Mouse (Mus musculus): ENCODE data around the gene Lefty1. TPM values are rescaled to one million over a fixed set of nuclear protein-coding genes. Genes with fewer than 3 reads are reported as not detected.
"Not testable (repeated sequence)": the region's sequence is repeated elsewhere in the genome, so short reads cannot be mapped to it uniquely, and the experiment has no call there.

Lefty1 gene
- polyA plus RNA-seq (2012; rRNA removed): 2.9 and 3.8 TPM in 2 replicates

DNA sequence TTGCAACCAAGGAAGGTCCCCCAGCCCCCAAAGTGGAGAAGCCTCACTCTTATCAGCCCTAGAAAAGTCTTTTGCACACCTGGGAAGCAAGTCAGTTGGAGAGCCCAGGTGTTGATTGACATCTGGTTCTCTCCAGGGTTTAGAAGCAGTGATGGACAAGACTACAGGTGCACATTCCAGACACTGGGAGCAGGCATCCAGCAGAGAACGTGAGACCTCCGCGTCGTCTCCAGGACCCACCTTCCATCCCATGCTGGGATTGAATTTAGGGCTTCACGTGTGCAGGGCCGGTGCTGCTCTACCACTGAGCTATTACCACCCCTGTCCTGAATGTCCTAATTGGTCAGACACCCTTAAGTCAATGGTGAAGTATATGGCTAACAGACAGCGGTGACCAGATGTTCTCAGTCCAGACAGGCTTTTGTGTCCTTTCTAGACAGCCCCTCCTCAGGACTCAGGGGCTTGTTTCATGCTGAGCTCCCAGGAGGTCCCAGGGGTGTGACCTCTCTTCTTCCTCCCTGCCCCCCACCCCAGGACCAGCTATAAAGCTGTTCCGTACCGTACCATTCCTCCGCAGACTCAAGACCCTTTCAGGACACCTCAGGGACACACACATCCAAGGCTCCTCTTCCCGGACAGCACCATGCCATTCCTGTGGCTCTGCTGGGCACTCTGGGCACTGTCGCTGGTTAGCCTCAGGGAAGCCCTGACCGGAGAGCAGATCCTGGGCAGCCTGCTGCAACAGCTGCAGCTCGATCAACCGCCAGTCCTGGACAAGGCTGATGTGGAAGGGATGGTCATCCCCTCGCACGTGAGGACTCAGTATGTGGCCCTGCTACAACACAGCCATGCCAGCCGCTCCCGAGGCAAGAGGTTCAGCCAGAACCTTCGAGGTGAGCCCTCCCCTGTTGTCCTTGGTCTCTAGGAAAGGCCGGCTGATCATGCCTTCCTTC is at the start of gene Lefty1:
Lefty1 (plus strand) TSS at position 556 of the 953 bp plus-strand sequence.
- no peak within 1 kb of the TSS for H3K27ac ChIP-seq (ENCODE audit: insufficient read depth, low read depth, low read length)
- no peaks in the 10 kb centered on the region for H3K36me3 ChIP-seq (ENCODE audit: control insufficient read depth, insufficient read depth, low read length)
- H3K4me3 ChIP-seq (ENCODE audit: insufficient read depth, low read depth, low read length): no peak within 1 kb of the TSS
- H3K4me1 ChIP-seq (ENCODE audit: control insufficient read depth, insufficient read depth, low read length): no peaks in the 10 kb centered on the region
- WGBS: 51% methylated on average over 21 of the region's 21 CpGs
- TF ChIP-seq CTCF (conservative IDR thresholded peaks at IDR 0.05; ENCODE audit: insufficient read depth, insufficient read length, low read depth, low read length): no peak
- TF ChIP-seq POLR2A (IDR thresholded peaks at IDR 0.05; ENCODE audit: low read depth, low read length): no peak
- DNase-seq: no peak
- no peaks in the 10 kb centered on the region for H3K27me3 ChIP-seq (replicated peaks; ENCODE audit: control insufficient read depth, insufficient read depth, low read length)

DNA sequence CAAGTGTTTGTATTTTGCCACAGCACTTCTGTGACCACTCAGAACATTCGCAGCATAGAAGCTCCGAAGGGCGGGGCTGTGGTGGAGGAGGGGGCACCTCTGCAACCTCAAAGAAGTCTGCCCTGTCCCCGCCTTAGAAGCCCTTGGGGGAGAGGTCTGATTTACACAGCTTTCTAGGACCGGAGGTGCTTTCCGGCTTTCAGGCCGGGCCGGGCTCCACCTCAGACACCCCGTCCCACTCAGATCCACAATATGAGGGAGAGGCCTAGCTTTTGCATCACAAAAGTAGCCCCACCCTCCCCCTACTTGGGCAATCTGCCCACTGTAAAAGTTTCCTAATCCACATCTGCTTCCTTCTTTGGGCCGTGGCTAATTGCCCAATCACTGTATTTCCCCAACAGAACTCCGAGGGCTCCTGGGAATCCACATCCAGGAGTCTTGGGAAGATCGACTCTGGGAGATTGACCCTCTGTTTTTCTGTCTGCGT is 46.2 kb upstream of the Lefty1 start:
- no peak for TF ChIP-seq CTCF (conservative IDR thresholded peaks at IDR 0.05; ENCODE audit: insufficient read depth, insufficient read length, low read depth, low read length)
- no peak for TF ChIP-seq POLR2A (IDR thresholded peaks at IDR 0.05; ENCODE audit: low read depth, low read length)
- H3K27me3 ChIP-seq (replicated peaks; ENCODE audit: control insufficient read depth, insufficient read depth, low read length): no peaks in the 10 kb centered on the region
- no peak overlapping the region for H3K27ac ChIP-seq (ENCODE audit: insufficient read depth, low read depth, low read length)
- 16% methylated on average over 13 of the region's 13 CpGs for WGBS
- DNase-seq: peak; percentile 90
- no peaks in the 10 kb centered on the region for H3K4me1 ChIP-seq (ENCODE audit: control insufficient read depth, insufficient read depth, low read length)
- H3K36me3 ChIP-seq (ENCODE audit: control insufficient read depth, insufficient read depth, low read length): no peaks in the 10 kb centered on the region
- H3K4me3 ChIP-seq (ENCODE audit: insufficient read depth, low read depth, low read length): no peak overlapping the region

DNA sequence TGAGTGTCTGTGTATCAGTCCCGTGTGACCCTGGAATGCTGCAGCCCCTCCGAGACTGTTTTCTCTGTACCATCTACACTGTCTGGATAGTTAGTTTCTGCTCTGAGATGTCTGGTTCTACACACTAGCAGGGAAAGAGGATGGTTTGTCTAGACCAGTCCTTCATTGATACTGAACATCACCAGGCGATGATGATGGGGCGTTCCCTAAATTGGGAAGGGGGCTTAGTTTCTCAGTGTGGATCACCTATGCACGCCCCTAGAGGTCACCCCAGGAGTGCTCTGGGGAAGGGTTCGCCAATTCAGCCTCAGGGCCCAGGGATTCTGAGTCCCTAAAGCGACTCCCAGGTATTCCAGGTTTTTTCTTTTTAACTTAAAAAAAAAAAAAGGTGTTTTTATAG is 45.6 kb upstream of the Lefty1 start:
- Histone ChIP-seq H3K27me3 (replicated peaks; ENCODE audit: control insufficient read depth, insufficient read depth, low read length) (no peaks in the 10 kb centered on the region), H3K36me3 (ENCODE audit: control insufficient read depth, insufficient read depth, low read length) (no peaks in the 10 kb centered on the region), H3K4me1 (ENCODE audit: control insufficient read depth, insufficient read depth, low read length) (no peaks in the 10 kb centered on the region), H3K27ac (ENCODE audit: insufficient read depth, low read depth, low read length) (no peak overlapping the region), H3K4me3 (ENCODE audit: insufficient read depth, low read depth, low read length) (no peak overlapping the region)
- TF ChIP-seq POLR2A (IDR thresholded peaks at IDR 0.05; ENCODE audit: low read depth, low read length): no peak
- TF ChIP-seq CTCF (conservative IDR thresholded peaks at IDR 0.05; ENCODE audit: insufficient read depth, insufficient read length, low read depth, low read length): no peak
- DNase-seq: no peak
- WGBS: 71% methylated on average over 7 of the region's 7 CpGs

DNA sequence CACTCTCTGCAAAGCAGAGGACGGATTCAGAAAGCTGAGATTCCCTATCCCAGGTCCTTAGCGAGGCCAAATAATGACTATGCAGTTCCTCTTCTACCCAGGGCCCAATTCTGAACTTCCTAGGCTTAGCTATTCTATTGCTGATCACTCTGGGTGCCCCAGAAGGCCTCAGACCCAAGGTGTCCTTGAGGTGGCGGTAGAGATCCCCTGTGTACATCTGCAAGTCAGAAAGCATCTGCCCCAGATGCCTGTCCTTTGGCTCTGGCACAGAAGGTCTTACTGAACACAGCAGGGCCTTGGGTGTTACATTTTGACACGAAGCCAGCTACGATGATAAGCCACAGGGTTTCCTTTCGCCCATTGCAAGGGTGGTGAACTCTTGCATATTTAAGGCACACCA is 45.0 kb upstream of the Lefty1 start:
- no peak for DNase-seq
- Histone ChIP-seq H3K36me3 (ENCODE audit: control insufficient read depth, insufficient read depth, low read length) (no peaks in the 10 kb centered on the region), H3K4me3 (ENCODE audit: insufficient read depth, low read depth, low read length) (no peak overlapping the region), H3K4me1 (ENCODE audit: control insufficient read depth, insufficient read depth, low read length) (no peaks in the 10 kb centered on the region), H3K27me3 (replicated peaks; ENCODE audit: control insufficient read depth, insufficient read depth, low read length) (no peaks in the 10 kb centered on the region), H3K27ac (ENCODE audit: insufficient read depth, low read depth, low read length) (no peak overlapping the region)
- TF ChIP-seq POLR2A (IDR thresholded peaks at IDR 0.05; ENCODE audit: low read depth, low read length) (no peak), CTCF (conservative IDR thresholded peaks at IDR 0.05; ENCODE audit: insufficient read depth, insufficient read length, low read depth, low read length) (0 out of 2 replicates have a peak, but pooled peaks have one; percentile 22)
- WGBS: 74% methylated on average over 6 of the region's 6 CpGs

DNA sequence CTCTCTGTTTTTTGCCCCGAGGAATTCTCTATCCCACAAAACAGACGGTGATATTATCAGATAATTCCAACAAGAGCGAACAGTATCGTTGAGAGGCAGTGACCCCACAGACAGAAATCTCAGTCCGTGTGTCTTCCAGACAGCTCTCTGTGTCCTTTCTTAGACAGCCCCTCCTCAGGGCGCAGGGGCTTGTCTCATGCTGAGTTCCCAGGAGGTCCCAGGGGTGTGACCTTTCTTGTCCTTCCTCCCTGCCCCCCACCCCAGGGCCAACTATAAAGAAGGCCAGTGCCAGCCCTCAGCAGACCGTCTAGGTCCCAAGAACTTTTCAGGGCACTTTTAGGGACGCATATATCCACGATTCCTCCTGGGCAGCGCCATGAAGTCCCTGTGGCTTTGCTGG is 42.0 kb upstream of the Lefty1 start, which contains the start of gene Lefty2:
Lefty2 (plus strand) TSS at position 301 of the 400 bp plus-strand sequence.
- H3K36me3 ChIP-seq (ENCODE audit: control insufficient read depth, insufficient read depth, low read length): no peaks in the 10 kb centered on the region
- H3K27ac ChIP-seq (ENCODE audit: insufficient read depth, low read depth, low read length): no peak within 1 kb of the TSS
- no peak within 1 kb of the TSS for H3K4me3 ChIP-seq (ENCODE audit: insufficient read depth, low read depth, low read length)
- no peak for TF ChIP-seq POLR2A (IDR thresholded peaks at IDR 0.05; ENCODE audit: low read depth, low read length)
- no peaks in the 10 kb centered on the region for H3K27me3 ChIP-seq (replicated peaks; ENCODE audit: control insufficient read depth, insufficient read depth, low read length)
- WGBS: 66% methylated on average over 10 of the region's 10 CpGs
- H3K4me1 ChIP-seq (ENCODE audit: control insufficient read depth, insufficient read depth, low read length): no peaks in the 10 kb centered on the region
- no peak for DNase-seq

DNA sequence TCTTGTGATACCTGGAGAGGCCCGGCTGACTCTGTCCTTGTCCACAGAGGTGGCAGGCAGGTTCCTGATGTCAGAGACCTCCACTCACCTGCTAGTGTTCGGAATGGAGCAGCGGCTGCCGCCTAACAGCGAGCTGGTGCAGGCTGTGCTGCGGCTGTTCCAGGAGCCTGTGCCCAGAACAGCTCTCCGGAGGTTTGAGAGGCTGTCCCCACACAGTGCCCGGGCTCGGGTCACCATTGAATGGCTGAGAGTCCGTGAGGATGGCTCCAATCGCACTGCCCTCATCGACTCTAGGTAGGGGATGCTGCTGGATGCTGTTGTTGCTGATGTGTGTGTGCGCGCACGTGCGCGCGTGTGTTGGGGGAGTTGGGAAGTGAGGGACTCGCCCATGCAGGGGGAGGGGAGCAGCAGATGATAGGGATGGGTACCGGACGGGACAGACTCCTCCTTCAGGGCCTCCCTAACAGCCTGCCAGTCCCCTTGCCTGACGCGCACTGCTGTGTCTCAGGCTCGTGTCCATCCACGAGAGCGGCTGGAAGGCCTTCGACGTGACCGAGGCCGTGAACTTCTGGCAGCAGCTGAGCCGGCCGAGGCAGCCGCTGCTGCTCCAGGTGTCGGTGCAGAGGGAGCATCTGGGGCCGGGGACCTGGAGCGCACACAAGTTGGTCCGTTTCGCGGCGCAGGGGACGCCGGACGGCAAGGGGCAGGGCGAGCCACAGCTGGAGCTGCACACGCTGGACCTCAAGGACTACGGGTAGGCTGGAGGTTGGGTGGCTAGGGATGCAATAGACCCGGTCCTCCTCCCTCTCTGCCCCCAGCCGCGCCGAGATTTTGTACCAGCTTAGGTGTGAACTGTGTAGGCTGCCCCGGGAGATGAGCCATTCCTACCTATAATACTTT is 40.5 kb upstream of the Lefty1 start:
- H3K27me3 ChIP-seq (replicated peaks; ENCODE audit: control insufficient read depth, insufficient read depth, low read length); H3K36me3 ChIP-seq (ENCODE audit: control insufficient read depth, insufficient read depth, low read length); H3K27ac ChIP-seq (ENCODE audit: insufficient read depth, low read depth, low read length); DNase-seq; H3K4me1 ChIP-seq (ENCODE audit: control insufficient read depth, insufficient read depth, low read length); H3K4me3 ChIP-seq (ENCODE audit: insufficient read depth, low read depth, low read length): not testable (repeated sequence)
- 6% methylated on average over 51 of the region's 51 CpGs for WGBS

DNA sequence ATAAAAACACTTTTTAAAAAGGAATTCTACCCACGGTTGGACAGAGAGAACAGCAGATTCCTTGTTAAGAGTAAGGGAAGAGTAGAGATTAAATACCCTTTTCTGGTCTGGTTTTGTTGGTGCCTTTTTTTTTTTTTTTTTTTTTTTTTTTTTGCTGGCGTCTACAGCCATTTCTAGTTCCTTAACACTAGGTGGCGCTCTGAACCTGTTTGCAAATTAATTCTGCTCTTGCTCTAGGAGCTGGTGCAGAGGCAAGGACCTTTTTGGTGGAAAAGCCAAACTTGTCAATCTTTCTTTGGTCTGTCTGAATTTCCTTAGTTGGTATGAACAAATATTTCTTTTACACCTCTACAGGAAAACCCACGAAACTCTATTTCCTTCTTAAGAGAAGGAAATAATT is 33.7 kb upstream of the Lefty1 start:
- Histone ChIP-seq H3K4me3 (ENCODE audit: insufficient read depth, low read depth, low read length) (no peak overlapping the region), H3K36me3 (ENCODE audit: control insufficient read depth, insufficient read depth, low read length) (no peaks in the 10 kb centered on the region), H3K4me1 (ENCODE audit: control insufficient read depth, insufficient read depth, low read length) (peaks cover 4% of the 10 kb centered on the region; the same call in 1 of the 2 replicates), H3K27ac (ENCODE audit: insufficient read depth, low read depth, low read length) (no peak overlapping the region), H3K27me3 (replicated peaks; ENCODE audit: control insufficient read depth, insufficient read depth, low read length) (no peaks in the 10 kb centered on the region)
- WGBS: 3% methylated on average over 4 of the region's 4 CpGs
- TF ChIP-seq POLR2A (IDR thresholded peaks at IDR 0.05; ENCODE audit: low read depth, low read length) (no peak), CTCF (conservative IDR thresholded peaks at IDR 0.05; ENCODE audit: insufficient read depth, insufficient read length, low read depth, low read length) (peak; percentile 42)
- peak; percentile 71 for DNase-seq

Measured in kidney, adult 2 months (tissue).